Mouse (Mus musculus): ENCODE measurements around the gene Polr1e. TPM values are rescaled to one million over a fixed set of nuclear protein-coding genes. Genes with fewer than 3 reads are reported as not detected.

The Polr1e gene
- 37.2 and 52.7 TPM in 2 replicates for total RNA-seq (2012; rRNA removed)
- 87.7 and 94.9 TPM in 2 replicates for total RNA-seq (2014; rRNA removed)
- polyA plus RNA-seq (2012; ENCODE audit: insufficient read length, low read depth): 78.6 and 83.0 TPM in 2 replicates

- Histone ChIP-seq H3K36me3 (replicated peaks in 1 of 2; ENCODE audit: control insufficient read depth in 1 of 2, insufficient read depth in 1 of 2, low read length in 1 of 2) (peaks cover 12 to 33% of the 10 kb centered on the region in 2 experiments), H3K27ac (ENCODE audit: insufficient read depth, low read depth) (no peak within 1 kb of the TSS), H3K4me2 (ENCODE audit: insufficient read depth, low read depth, poor library complexity, severe bottlenecking) (peak within 1 kb of the TSS; percentile 55), H3K4me3 (replicated peaks in 1 of 3; ENCODE audit: low read depth in 2 of 3, low read length in 2 of 3, poor library complexity in 1 of 3) (peak within 1 kb of the TSS; percentile 80 to 99 (median 90)), H3K79me2 (replicated peaks; ENCODE audit: control insufficient read depth, extremely low read depth, insufficient read depth, poor library complexity, severe bottlenecking) (no peaks in the 10 kb centered on the region), H3K4me1 (ENCODE audit: control insufficient read depth in 1 of 2, insufficient read depth in 2 of 2) (peaks cover 10 to 50% of the 10 kb centered on the region in 2 experiments), H3K9ac (ENCODE audit: insufficient read depth, low read depth) (peak within 1 kb of the TSS; percentile 47), H3K27me3 (replicated peaks) (no peaks in the 10 kb centered on the region), H3K9me3 (replicated peaks; ENCODE audit: low read length) (no peaks in the 10 kb centered on the region)
- dilution Hi-C loops (cut with MboI; ENCODE audit: extremely low pct_ligation_motif_present, extremely low pct_unique_long_range_greater_than_20kb, low sequenced_read_pairs): no loop called here
- TF ChIP-seq MAX (IDR thresholded peaks at IDR 0.05; ENCODE audit: low read length) (peak; percentile 90), MXI1 (IDR thresholded peaks at IDR 0.05; ENCODE audit: low read depth, low read length) (peak; percentile 96), MAZ (IDR thresholded peaks at IDR 0.05; ENCODE audit: low read depth, low read length) (peak; percentile 85), ZKSCAN1 (IDR thresholded peaks at IDR 0.05; ENCODE audit: borderline replicate concordance, low read depth, low read length) (no peak), IRF4 (IDR thresholded peaks at IDR 0.05; ENCODE audit: low read depth, low read length) (peak; percentile 38), CTCF (conservative IDR thresholded peaks at IDR 0.05 in 1 of 2, IDR thresholded peaks at IDR 0.05 in 1 of 2; ENCODE audit: low read depth in 2 of 2, low read length in 2 of 2) (no peak), RCOR1 (conservative IDR thresholded peaks at IDR 0.05; ENCODE audit: low read depth, low read length) (0 out of 2 replicates have a peak, but pooled peaks have one; percentile 26), MAFK (IDR thresholded peaks at IDR 0.05; ENCODE audit: insufficient replicate concordance, low read length) (0 out of 2 replicates have a peak, but pooled peaks have one; percentile 4), ELF1 (IDR thresholded peaks at IDR 0.05; ENCODE audit: low read depth, low read length) (peak; percentile 90), CHD1 (IDR thresholded peaks at IDR 0.05; ENCODE audit: low read depth, low read length) (peak; percentile 47; the same call in 1 of the 2 replicates), JUND (conservative IDR thresholded peaks at IDR 0.05; ENCODE audit: low read depth, low read length) (0 out of 2 replicates have a peak, but pooled peaks have one; percentile 11), UBTF (IDR thresholded peaks at IDR 0.05; ENCODE audit: low read depth, low read length) (no peak), CHD2 (IDR thresholded peaks at IDR 0.05; ENCODE audit: low read length) (no peak), NELFE (IDR thresholded peaks at IDR 0.05; ENCODE audit: low read depth, low read length) (peak; percentile 95), GABPA (IDR thresholded peaks at IDR 0.05; ENCODE audit: insufficient replicate concordance, low read depth, low read length) (no peak), POLR2A (IDR thresholded peaks at IDR 0.05; ENCODE audit: low read depth, low read length) (peak; percentile 93), MYC (IDR thresholded peaks at IDR 0.05; ENCODE audit: low read depth, low read length) (peak; percentile 96), ZC3H11A (IDR thresholded peaks at IDR 0.05; ENCODE audit: low read depth, low read length) (no peak), TCF12 (IDR thresholded peaks at IDR 0.05; ENCODE audit: low read depth, low read length) (peak; percentile 83), SMC3 (IDR thresholded peaks at IDR 0.05; ENCODE audit: low read depth, low read length) (no peak), RAD21 (IDR thresholded peaks at IDR 0.05; ENCODE audit: low read depth, low read length) (no peak), USF2 (conservative IDR thresholded peaks at IDR 0.05; ENCODE audit: low read depth, low read length) (no peak), USF1 (IDR thresholded peaks at IDR 0.05; ENCODE audit: low read depth, low read length) (no peak), ETS1 (conservative IDR thresholded peaks at IDR 0.05; ENCODE audit: low read depth, low read length) (peak; percentile 27; the same call in 1 of the 2 replicates), BHLHE40 (IDR thresholded peaks at IDR 0.05; ENCODE audit: low read depth, low read length) (0 out of 2 replicates have a peak, but pooled peaks have one; percentile 14), E2F4 (IDR thresholded peaks at IDR 0.05; ENCODE audit: insufficient replicate concordance, low read depth, low read length) (no peak), EP300 (IDR thresholded peaks at IDR 0.05; ENCODE audit: low read length) (no peak), NRF1 (IDR thresholded peaks at IDR 0.05; ENCODE audit: low read depth, low read length) (peak; percentile 35; the same call in 1 of the 2 replicates), SIN3A (IDR thresholded peaks at IDR 0.05; ENCODE audit: low read length) (peak; percentile 91), HCFC1 (IDR thresholded peaks at IDR 0.05; ENCODE audit: low read depth, low read length) (peak; percentile 66), TBP (conservative IDR thresholded peaks at IDR 0.05; ENCODE audit: low read depth, low read length) (0 out of 2 replicates have a peak, but pooled peaks have one; percentile 23), PAX5 (IDR thresholded peaks at IDR 0.05; ENCODE audit: low read length) (no peak), MEF2A (IDR thresholded peaks at IDR 0.05; ENCODE audit: borderline replicate concordance, low read depth, low read length) (peak; percentile 41; the same call in 1 of the 2 replicates), ZMIZ1 (IDR thresholded peaks at IDR 0.05; ENCODE audit: low read depth, low read length) (peak; percentile 89), JUN (IDR thresholded peaks at IDR 0.05; ENCODE audit: insufficient read depth, low read depth, low read length) (no peak), POLR2AphosphoS2 (IDR thresholded peaks at IDR 0.05; ENCODE audit: low read depth, low read length) (peak; percentile 87)
- peak; percentile 97 for DNase-seq (ENCODE audit: extremely low read depth)
- in situ Hi-C loops (cut with MboI; ENCODE audit: low pct_ligation_motif_present, low pct_unique_long_range_greater_than_20kb, low sequenced_read_pairs): no loop called here
Measured at GRCm38 (mm10) chr4:45018452-45018980, at the start of gene Polr1e. TSS of gene Polr1e (plus strand) at chr4:45018583.
